Mouse (Mus musculus) CH12.LX (cell line): ENCODE measurements around the gene Exoc3l4. TPM values are rescaled to one million over a fixed set of nuclear protein-coding genes. Genes with fewer than 3 reads are reported as not detected.

Experiments used
- DNase-seq: peaks from one replicate; pipeline ENCODE4 v3.0.0-alpha.2; 2013; ENCODE audit errors: extremely low read depth
- H3K27ac ChIP-seq: 2 replicates; pipeline ENCODE4 v1.5.1; 2012; ENCODE audit warnings: low read depth, mild to moderate bottlenecking, control low read depth, moderate library complexity; ENCODE audit not compliant: insufficient read depth
- H3K27me3 ChIP-seq: replicated peaks from 2 replicates; pipeline ENCODE3; 2012; ENCODE audit warnings: inconsistent platforms
- H3K36me3 ChIP-seq, 2 experiments: replicated peaks in 1 of 2; 2 replicates each; pipeline versions ENCODE3 to v1.6.1; 2012; ENCODE audit warnings: inconsistent platforms in 1 of 2, low read length in 1 of 2, mild to moderate bottlenecking in 1 of 2, mixed read lengths in 1 of 2, moderate library complexity in 1 of 2; ENCODE audit not compliant: control insufficient read depth in 1 of 2, insufficient read depth in 1 of 2
- H3K4me1 ChIP-seq, 2 experiments: 2 replicates each; pipeline ENCODE4 v1.6.1; 2012; ENCODE audit warnings: inconsistent platforms in 1 of 2, moderate library complexity in 1 of 2; ENCODE audit not compliant: insufficient read depth in 2 of 2, control insufficient read depth in 1 of 2
- H3K4me2 ChIP-seq: 2 replicates; pipeline ENCODE4 v1.6.1; 2012; ENCODE audit warnings: low read depth, mild to moderate bottlenecking, control low read depth; ENCODE audit not compliant: poor library complexity, insufficient read depth, severe bottlenecking
- H3K4me3 ChIP-seq, 3 experiments: fragments of 150-350 bp in 1 of 3; sonication (generic) in 1 of 3; replicated peaks in 1 of 3; 2 replicates each; pipeline versions ENCODE3 to v1.5.1; 2011 to 2012; ENCODE audit warnings: low read depth in 2 of 3, low read length in 2 of 3, mild to moderate bottlenecking in 2 of 3, moderate library complexity in 2 of 3, control low read depth in 1 of 3, improper control_type of control experiment in 1 of 3, inconsistent platforms in 1 of 3, mixed read lengths in 1 of 3; ENCODE audit not compliant: poor library complexity in 1 of 3
- H3K79me2 ChIP-seq: replicated peaks from 2 replicates; pipeline ENCODE4 v1.6.1; 2012; ENCODE audit warnings: mild to moderate bottlenecking, moderate library complexity; ENCODE audit not compliant: control insufficient read depth, poor library complexity, insufficient read depth, severe bottlenecking; ENCODE audit errors: extremely low read depth
- H3K9ac ChIP-seq: 2 replicates; pipeline ENCODE4 v1.6.1; 2012; ENCODE audit warnings: low read depth, mild to moderate bottlenecking, control low read depth, moderate library complexity; ENCODE audit not compliant: insufficient read depth
- H3K9me3 ChIP-seq: replicated peaks from 2 replicates; pipeline ENCODE3; 2012; ENCODE audit warnings: low read length, inconsistent platforms, mixed read lengths
- CHD1 ChIP-seq: IDR thresholded peaks from 2 replicates; pipeline ENCODE4 v1.6.1; 2012; ENCODE audit warnings: low read depth, low read length, improper control_type of control experiment, inconsistent platforms
- CHD2 ChIP-seq: IDR thresholded peaks from 2 replicates; pipeline ENCODE4 v1.6.1; 2011; ENCODE audit warnings: low read length, improper control_type of control experiment
- CTCF ChIP-seq, 2 experiments: IDR thresholded peaks in 1 of 2; conservative IDR thresholded peaks in 1 of 2; 2 replicates each; pipeline ENCODE4 v1.5.1; 2011 to 2012; ENCODE audit warnings: low read depth in 2 of 2, low read length in 2 of 2, improper control_type of control experiment in 1 of 2, inconsistent platforms in 1 of 2, mild to moderate bottlenecking in 1 of 2, moderate library complexity in 1 of 2
- E2F4 ChIP-seq: IDR thresholded peaks from 2 replicates; pipeline ENCODE4 v1.6.1; 2011; ENCODE audit warnings: low read depth, low read length, improper control_type of control experiment; ENCODE audit not compliant: insufficient replicate concordance
- EP300 ChIP-seq: IDR thresholded peaks from 2 replicates; pipeline ENCODE4 v1.6.1; 2011; ENCODE audit warnings: low read length, improper control_type of control experiment
- ETS1 ChIP-seq: conservative IDR thresholded peaks from 2 replicates; pipeline ENCODE4 v1.6.1; 2012; ENCODE audit warnings: low read depth, mild to moderate bottlenecking, inconsistent platforms, low read length, improper control_type of control experiment, moderate library complexity
- GABPA ChIP-seq: IDR thresholded peaks from 2 replicates; pipeline ENCODE4 v1.6.1; 2012; ENCODE audit warnings: low read depth, low read length, improper control_type of control experiment, inconsistent platforms; ENCODE audit not compliant: insufficient replicate concordance
- HCFC1 ChIP-seq: IDR thresholded peaks from 2 replicates; pipeline ENCODE4 v1.6.1; 2012; ENCODE audit warnings: low read depth, mild to moderate bottlenecking, inconsistent platforms, low read length, improper control_type of control experiment
- IRF4 ChIP-seq: IDR thresholded peaks from 2 replicates; pipeline ENCODE4 v1.6.1; 2014; ENCODE audit warnings: low read depth, mild to moderate bottlenecking, inconsistent platforms, low read length, improper control_type of control experiment
- JUN ChIP-seq: IDR thresholded peaks from 2 replicates; pipeline ENCODE4 v1.6.1; 2011; ENCODE audit warnings: low read depth, mild to moderate bottlenecking, low read length, improper control_type of control experiment, moderate library complexity; ENCODE audit not compliant: insufficient read depth
- JUND ChIP-seq: conservative IDR thresholded peaks from 2 replicates; pipeline ENCODE4 v1.6.1; 2011; ENCODE audit warnings: low read depth, low read length, improper control_type of control experiment
- KAT2A ChIP-seq: IDR thresholded peaks from 2 replicates; pipeline ENCODE4 v1.6.1; 2012; ENCODE audit warnings: low read length, improper control_type of control experiment, inconsistent platforms; ENCODE audit not compliant: insufficient replicate concordance
- MAFK ChIP-seq: IDR thresholded peaks from 2 replicates; pipeline ENCODE4 v1.6.1; 2011; ENCODE audit warnings: low read length, improper control_type of control experiment; ENCODE audit not compliant: insufficient replicate concordance
- MAX ChIP-seq: IDR thresholded peaks from 2 replicates; pipeline ENCODE4 v1.6.1; 2011; ENCODE audit warnings: low read length, improper control_type of control experiment
- MAZ ChIP-seq: IDR thresholded peaks from 2 replicates; pipeline ENCODE4 v1.6.1; 2012; ENCODE audit warnings: low read depth, mild to moderate bottlenecking, inconsistent platforms, low read length, improper control_type of control experiment, moderate library complexity
- MEF2A ChIP-seq: IDR thresholded peaks from 2 replicates; pipeline ENCODE4 v1.6.1; 2014; ENCODE audit warnings: low read depth, mild to moderate bottlenecking, inconsistent platforms, low read length, improper control_type of control experiment, borderline replicate concordance
- MXI1 ChIP-seq: IDR thresholded peaks from 2 replicates; pipeline ENCODE4 v1.6.1; 2011; ENCODE audit warnings: mild to moderate bottlenecking, low read depth, low read length, improper control_type of control experiment
- MYC ChIP-seq: IDR thresholded peaks from 2 replicates; pipeline ENCODE4 v1.6.1; 2011; ENCODE audit warnings: low read depth, mild to moderate bottlenecking, improper control_type of control experiment, low read length
- NELFE ChIP-seq: IDR thresholded peaks from 2 replicates; pipeline ENCODE4 v1.6.1; 2011; ENCODE audit warnings: low read depth, low read length, improper control_type of control experiment
- NRF1 ChIP-seq: IDR thresholded peaks from 2 replicates; pipeline ENCODE4 v1.6.1; 2014; ENCODE audit warnings: low read depth, mild to moderate bottlenecking, inconsistent platforms, low read length, improper control_type of control experiment, moderate library complexity
- POLR2A ChIP-seq: IDR thresholded peaks from 2 replicates; pipeline ENCODE4 v1.6.1; 2011; ENCODE audit warnings: low read depth, mild to moderate bottlenecking, improper control_type of control experiment, low read length
- POLR2AphosphoS2 ChIP-seq: IDR thresholded peaks from 2 replicates; pipeline ENCODE4 v1.6.1; 2011; ENCODE audit warnings: low read depth, low read length, improper control_type of control experiment
- SIN3A ChIP-seq: IDR thresholded peaks from 2 replicates; pipeline ENCODE4 v1.6.1; 2012; ENCODE audit warnings: low read length, improper control_type of control experiment, inconsistent platforms
- SMC3 ChIP-seq: IDR thresholded peaks from 2 replicates; pipeline ENCODE4 v1.6.1; 2011; ENCODE audit warnings: low read depth, low read length, improper control_type of control experiment
- TBP ChIP-seq: conservative IDR thresholded peaks from 2 replicates; pipeline ENCODE4 v1.6.1; 2011; ENCODE audit warnings: low read depth, low read length, improper control_type of control experiment
- TCF12 ChIP-seq: IDR thresholded peaks from 2 replicates; pipeline ENCODE4 v1.6.1; 2014; ENCODE audit warnings: low read depth, mild to moderate bottlenecking, inconsistent platforms, low read length, improper control_type of control experiment
- UBTF ChIP-seq: IDR thresholded peaks from 2 replicates; pipeline ENCODE4 v1.6.1; 2012; ENCODE audit warnings: low read depth, mild to moderate bottlenecking, inconsistent platforms, low read length, improper control_type of control experiment, moderate library complexity
- USF2 ChIP-seq: conservative IDR thresholded peaks from 2 replicates; pipeline ENCODE4 v1.6.1; 2011; ENCODE audit warnings: low read depth, low read length, improper control_type of control experiment
- ZC3H11A ChIP-seq: IDR thresholded peaks from 2 replicates; pipeline ENCODE4 v1.6.1; 2012; ENCODE audit warnings: low read depth, mild to moderate bottlenecking, inconsistent platforms, low read length, improper control_type of control experiment
- ZKSCAN1 ChIP-seq: IDR thresholded peaks from 2 replicates; pipeline ENCODE4 v1.6.1; 2012; ENCODE audit warnings: low read depth, inconsistent platforms, low read length, improper control_type of control experiment, borderline replicate concordance
- ZMIZ1 ChIP-seq: IDR thresholded peaks from 2 replicates; pipeline ENCODE4 v1.6.1; 2012; ENCODE audit warnings: low read depth, mild to moderate bottlenecking, inconsistent platforms, low read length, improper control_type of control experiment
- ZNF384 ChIP-seq: IDR thresholded peaks from 2 replicates; pipeline ENCODE4 v1.6.1; 2012; ENCODE audit warnings: low read depth, low read length, improper control_type of control experiment, inconsistent platforms
- dilution Hi-C: fragments of 300-500 bp; cut with MboI; formaldehyde crosslinking; loops from 2 replicates; pipeline ENCODE4 v1.14.3; 2020; ENCODE audit warnings: low sequenced_read_pairs; ENCODE audit not compliant: extremely low pct_unique_long_range_greater_than_20kb, extremely low pct_ligation_motif_present
- in situ Hi-C: fragments of 300-500 bp; cut with MboI; formaldehyde crosslinking; loops from 3 replicates; pipeline ENCODE4 v1.14.3; 2019; ENCODE audit warnings: low sequenced_read_pairs, low pct_ligation_motif_present, low pct_unique_long_range_greater_than_20kb, mixed read lengths
- polyA plus RNA-seq: library from polyadenylated mRNA; unstranded; fragments of >175 nt; gene quantifications from 2 replicates; pipeline ENCODE4 v1.2.1, GENCODE M21; 2012; ENCODE audit warnings: low read depth; ENCODE audit not compliant: insufficient read length
- total RNA-seq, 2 experiments: library from RNA; depleted of rRNA; stranded (reverse); fragments of 300-350 nt in 1 of 2; fragments of >200 nt in 1 of 2; gene quantifications; 2 replicates each; pipeline ENCODE4 v1.2.3; 2012 to 2014

The Exoc3l4 gene
- total and polyA plus RNA-seq, 3 experiments, result 0.81 to 1.2 (median 0.85) TPM

- Histone ChIP-seq H3K9me3 (no peaks in the 10 kb centered on the region), H3K27me3 (peaks cover 32% of the 10 kb centered on the region), H3K9ac (peak overlapping the region; percentile 80), H3K4me3 (peak overlapping the region; percentile 76 to 99 (median 97)), H3K4me1 (peaks cover 4 to 31% of the 10 kb centered on the region in 2 experiments), H3K4me2 (peak overlapping the region; percentile 79), H3K27ac (0 out of 2 replicates have a peak overlapping the region, but pooled peaks have one; percentile 2), H3K79me2 (no peaks in the 10 kb centered on the region; the same call in 1 of the 2 replicates), H3K36me3 (peaks cover 0 to 2% of the 10 kb centered on the region in 2 experiments)
- in situ Hi-C loops (no loop called here), dilution Hi-C loops (no loop called here)
- DNase-seq, result no peak
- TF ChIP-seq MEF2A (no peak), IRF4 (0 out of 2 replicates have a peak, but pooled peaks have one; percentile 8)
These were observed 39.9 kb upstream of the Exoc3l4 start for GRCm38 (mm10) chr12:111376826-111377331.

GRCm38 (mm10) chr12:111377376-111377973 lies 39.3 kb upstream of the Exoc3l4 start, which contains the start of gene Cdc42bpb:
Gene Cdc42bpb (minus strand): TSS chr12:111377718.
- H3K4me3 ChIP-seq, result peak within 1 kb of the TSS; percentile 78 to 99 (median 97)
- DNase-seq, result peak; percentile 77
- in situ Hi-C loops (no loop called here), dilution Hi-C loops (no loop called here)
- H3K79me2 ChIP-seq, result no peaks in the 10 kb centered on the region
- H3K27me3 ChIP-seq, result peaks cover 34% of the 10 kb centered on the region
- peaks cover 0 to 2% of the 10 kb centered on the region in 2 experiments for H3K36me3 ChIP-seq
- H3K9ac ChIP-seq, result peak within 1 kb of the TSS; percentile 80
- H3K9me3 ChIP-seq, result no peaks in the 10 kb centered on the region
- peak within 1 kb of the TSS; percentile 79 for H3K4me2 ChIP-seq
- H3K4me1 ChIP-seq, result peaks cover 4 to 31% of the 10 kb centered on the region in 2 experiments
- H3K27ac ChIP-seq, result 0 out of 2 replicates have a peak within 1 kb of the TSS, but pooled peaks have one; percentile 2
- no peak for TF ChIP-seq USF2
- TF ChIP-seq ZNF384, result no peak
- TF ChIP-seq CHD1, result no peak
- TF ChIP-seq UBTF, result no peak
- no peak for TF ChIP-seq MAFK
- TF ChIP-seq MAX, result no peak; the same call in 1 of the 2 replicates
- peak; percentile 65 for TF ChIP-seq MEF2A
- TF ChIP-seq JUND, result no peak
- no peak for TF ChIP-seq MYC
- peak; percentile 60; the same call in 1 of the 2 replicates for TF ChIP-seq KAT2A
- peak; percentile 54 for TF ChIP-seq SIN3A
- TF ChIP-seq CHD2, result no peak
- peak; percentile 94 for TF ChIP-seq NRF1
- TF ChIP-seq TCF12, result peak; percentile 52
- TF ChIP-seq HCFC1, result peak; percentile 79
- TF ChIP-seq JUN, result no peak
- TF ChIP-seq ZMIZ1, result peak; percentile 74
- no peak for TF ChIP-seq ETS1
- no peak for TF ChIP-seq EP300
- TF ChIP-seq ZKSCAN1, result no peak
- no peak for TF ChIP-seq POLR2AphosphoS2
- TF ChIP-seq POLR2A, result peak; percentile 93
- peak; percentile 57; the same call in 1 of the 2 replicates for TF ChIP-seq MXI1
- no peak for TF ChIP-seq TBP
- peak; percentile 92 for TF ChIP-seq MAZ
- no peak for TF ChIP-seq GABPA
- TF ChIP-seq ZC3H11A, result no peak
- TF ChIP-seq E2F4, result no peak
- no peak for TF ChIP-seq SMC3
- peak; percentile 85 for TF ChIP-seq NELFE
- TF ChIP-seq CTCF (conservative IDR thresholded peaks at IDR 0.05 in 1 of 2, IDR thresholded peaks at IDR 0.05 in 1 of 2; ENCODE audit: low read depth in 2 of 2, low read length in 2 of 2), result no peak
